Mouse (Mus musculus) cerebellum, adult 2 months (tissue): ENCODE data around the gene Prdm10.

ENCODE experiments used
- CTCF ChIP-seq: fragments of 200-500 bp; IDR thresholded peaks from 2 replicates; pipeline ENCODE4 v1.5.1; 2011; ENCODE audit warnings: low read depth, mild to moderate bottlenecking, control low read depth, low read length, moderate library complexity, borderline replicate concordance; ENCODE audit not compliant: insufficient read depth
- POLR2A ChIP-seq: fragments of 200-500 bp; IDR thresholded peaks from 2 replicates; pipeline ENCODE4 v1.6.1; 2011; ENCODE audit warnings: low read length, control low read depth, borderline replicate concordance; ENCODE audit not compliant: insufficient read depth

GRCm38 (mm10) chr9:31348915-31349314, 68.6 kb downstream of the Prdm10 start:
- TF ChIP-seq POLR2A (no peak), CTCF (peak; percentile 99)
